Mouse (Mus musculus) spleen, adult 10 weeks (tissue): Measurements from ENCODE around the gene Dynlrb2. TPM values are rescaled to one million over a fixed set of nuclear protein-coding genes. Genes with fewer than 3 reads are reported as not detected.

Experiments used
- polyA plus RNA-seq: library from polyadenylated mRNA; stranded (reverse); fragments of 350-450 nt; fragmentation: Illumina TruSeq; extraction: RNeasy Lipid Tissue Mini Kit (QIAGEN cat#74804); gene quantifications from one replicate; pipeline ENCODE4 v1.2.3, GENCODE M21; 2015; ENCODE audit warnings: low replicate concordance; ENCODE audit not compliant: insufficient read depth

The Dynlrb2 gene
- polyA plus RNA-seq = not detected

GRCm38 (mm10) chr8:116504477-116505120 is at the start of gene Dynlrb2:
Gene Dynlrb2 (plus strand): TSS chr8:116504974.

Other genes starting within 250 kb of the Dynlrb2 start
- 4.7 TPM for gene Cdyl2, start 228.0 kb downstream of the Dynlrb2 start, polyA plus RNA-seq